Mouse (Mus musculus): ENCODE results near the gene Acap3. TPM values are rescaled to one million over a fixed set of nuclear protein-coding genes. Genes with fewer than 3 reads are reported as not detected.

The Acap3 gene
- total and polyA plus RNA-seq, 3 experiments, result 24.5 to 39.1 TPM; not detected in 1

GRCm38 (mm10) chr4:155907003-155907402, 15.4 kb downstream of the Acap3 start:
- H3K4me1 ChIP-seq (ENCODE audit: control insufficient read depth in 1 of 2, insufficient read depth in 2 of 2, low read length in 2 of 2), result no peaks in the 10 kb centered on the region
- no peak for DNase-seq (ENCODE audit: low read depth, low spot score)
- no peaks in the 10 kb centered on the region; a peak in 1 of 4 replicates for H3K36me3 ChIP-seq (ENCODE audit: control insufficient read depth in 1 of 2, insufficient read depth in 2 of 2, low read length in 2 of 2)

GRCm38 (mm10) chr4:155908281-155908680, 16.7 kb downstream of the Acap3 start:
- Histone ChIP-seq H3K4me1 (ENCODE audit: control insufficient read depth in 1 of 2, insufficient read depth in 2 of 2, low read length in 2 of 2) (no peaks in the 10 kb centered on the region), H3K9me3 (replicated peaks; ENCODE audit: insufficient read depth, low read length) (no peaks in the 10 kb centered on the region), H3K36me3 (ENCODE audit: control insufficient read depth in 1 of 2, insufficient read depth in 2 of 2, low read length in 2 of 2) (no peaks in the 10 kb centered on the region; a peak in 1 of 4 replicates), H3K27ac (ENCODE audit: control insufficient read depth, low read depth, low read length) (no peak overlapping the region), H3K79me2 (ENCODE audit: control insufficient read depth, insufficient read depth, low read length, poor library complexity) (no peaks in the 10 kb centered on the region), H3K9ac (ENCODE audit: control insufficient read depth, low read depth, low read length, poor library complexity, severe bottlenecking) (no peak overlapping the region), H3K4me3 (ENCODE audit: control insufficient read depth in 1 of 2, insufficient read depth in 1 of 2, low read depth in 2 of 2, low read length in 2 of 2) (no peak overlapping the region), H3K27me3 (ENCODE audit: control insufficient read depth in 1 of 2, insufficient read depth in 2 of 2, low read length in 2 of 2) (no peaks in the 10 kb centered on the region)
- no peak for TF ChIP-seq ZMIZ1 (IDR thresholded peaks at IDR 0.05; ENCODE audit: low read depth, low read length)
- TF ChIP-seq SIN3A (IDR thresholded peaks at IDR 0.05; ENCODE audit: low read length), result no peak
- TF ChIP-seq JUND (IDR thresholded peaks at IDR 0.05; ENCODE audit: low read depth, low read length), result no peak
- TF ChIP-seq KAT2A (conservative IDR thresholded peaks at IDR 0.05; ENCODE audit: low read depth, low read length), result no peak
- no peak for TF ChIP-seq ETS1 (IDR thresholded peaks at IDR 0.05; ENCODE audit: low read depth, low read length)
- no peak for DNase-seq (ENCODE audit: low read depth, low spot score)

More at GRCm38 (mm10) chr4:155907003-155907402, 15.4 kb downstream of the Acap3 start:
- Histone ChIP-seq H3K4me3 (ENCODE audit: control insufficient read depth in 1 of 2, insufficient read depth in 1 of 2, low read depth in 2 of 2, low read length in 2 of 2) (no peak overlapping the region), H3K9me3 (replicated peaks; ENCODE audit: insufficient read depth, low read length) (no peaks in the 10 kb centered on the region), H3K27me3 (ENCODE audit: control insufficient read depth in 1 of 2, insufficient read depth in 2 of 2, low read length in 2 of 2) (no peaks in the 10 kb centered on the region), H3K79me2 (ENCODE audit: control insufficient read depth, insufficient read depth, low read length, poor library complexity) (no peaks in the 10 kb centered on the region), H3K9ac (ENCODE audit: control insufficient read depth, low read depth, low read length, poor library complexity, severe bottlenecking) (no peak overlapping the region), H3K27ac (ENCODE audit: control insufficient read depth, low read depth, low read length) (no peak overlapping the region)
- TF ChIP-seq SMC3 (IDR thresholded peaks at IDR 0.05; ENCODE audit: low read depth, low read length), result no peak
- TF ChIP-seq TBP (IDR thresholded peaks at IDR 0.05; ENCODE audit: low read depth, low read length), result no peak
- TF ChIP-seq HCFC1 (IDR thresholded peaks at IDR 0.05; ENCODE audit: low read depth, low read length), result no peak
- TF ChIP-seq ZKSCAN1 (IDR thresholded peaks at IDR 0.05; ENCODE audit: low read depth, low read length), result no peak
- TF ChIP-seq MAX (IDR thresholded peaks at IDR 0.05; ENCODE audit: low read length), result no peak

GRCm38 (mm10) chr4:155908751-155909150, 17.1 kb downstream of the Acap3 start:
- Histone ChIP-seq H3K9me3 (replicated peaks; ENCODE audit: insufficient read depth, low read length) (no peaks in the 10 kb centered on the region), H3K4me1 (ENCODE audit: control insufficient read depth in 1 of 2, insufficient read depth in 2 of 2, low read length in 2 of 2) (no peaks in the 10 kb centered on the region), H3K4me3 (ENCODE audit: control insufficient read depth in 1 of 2, insufficient read depth in 1 of 2, low read depth in 2 of 2, low read length in 2 of 2) (no peak overlapping the region), H3K36me3 (ENCODE audit: control insufficient read depth in 1 of 2, insufficient read depth in 2 of 2, low read length in 2 of 2) (no peaks in the 10 kb centered on the region; a peak in 1 of 4 replicates), H3K27me3 (ENCODE audit: control insufficient read depth in 1 of 2, insufficient read depth in 2 of 2, low read length in 2 of 2) (no peaks in the 10 kb centered on the region), H3K79me2 (ENCODE audit: control insufficient read depth, insufficient read depth, low read length, poor library complexity) (no peaks in the 10 kb centered on the region), H3K27ac (ENCODE audit: control insufficient read depth, low read depth, low read length) (no peak overlapping the region), H3K9ac (ENCODE audit: control insufficient read depth, low read depth, low read length, poor library complexity, severe bottlenecking) (no peak overlapping the region)
- no peak for TF ChIP-seq ELF1 (IDR thresholded peaks at IDR 0.05; ENCODE audit: low read depth, low read length)
- TF ChIP-seq CHD2 (IDR thresholded peaks at IDR 0.05; ENCODE audit: low read length), result no peak
- no peak for TF ChIP-seq BHLHE40 (IDR thresholded peaks at IDR 0.05; ENCODE audit: borderline replicate concordance, low read depth, low read length)
- no peak for DNase-seq (ENCODE audit: low read depth, low spot score)

Measured in MEL (cell line).